Mouse (Mus musculus) small intestine, adult 2 months (tissue): ENCODE measurements around the gene Mgst2.

Experiments
- CTCF ChIP-seq: fragments of 200-500 bp; IDR thresholded peaks from 2 replicates; pipeline ENCODE4 v1.5.1; 2012; ENCODE audit warnings: low read depth, mild to moderate bottlenecking, control low read depth, inconsistent platforms, low read length, moderate library complexity, mixed read lengths; ENCODE audit not compliant: insufficient replicate concordance, insufficient read length; ENCODE audit errors: extremely low read depth
- POLR2A ChIP-seq: fragments of 200-500 bp; IDR thresholded peaks from 2 replicates; pipeline ENCODE4 v1.6.1; 2012; ENCODE audit warnings: low read depth, mild to moderate bottlenecking, control low read depth, inconsistent platforms, low read length, moderate library complexity

- no peak for TF ChIP-seq POLR2A
- TF ChIP-seq CTCF: no peak
These were observed 25.4 kb downstream of the Mgst2 start for GRCm38 (mm10) chr3:51685539-51685938.
